9 mouse cellular contexts compared by ENCODE assay signal in the genomic region with DNA sequence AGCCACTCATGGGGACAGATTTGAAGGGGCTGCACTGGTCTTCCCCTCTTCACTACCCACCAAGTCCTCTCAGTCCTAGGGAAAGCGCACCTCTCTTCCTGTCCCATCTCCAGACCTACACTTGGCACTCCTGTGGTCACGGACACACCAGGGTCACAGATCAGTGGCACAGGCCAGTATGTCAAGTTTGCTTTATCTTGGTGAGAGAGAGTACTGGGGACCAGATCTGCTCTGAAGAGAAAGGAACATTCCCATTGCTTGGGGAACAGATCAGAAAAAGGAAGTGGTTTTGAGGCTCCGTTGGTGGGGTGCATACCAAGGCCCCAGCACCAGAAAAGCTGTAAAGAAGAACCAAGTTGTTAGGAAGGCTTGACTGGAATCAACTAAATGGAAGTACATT. TPM values are rescaled to one million over a fixed set of nuclear protein-coding genes. Genes with fewer than 3 reads are reported as not detected.
DNase-seq lines count a peak whose midpoint lies in the region; ATAC-seq and TF ChIP-seq lines count a peak whose summit lies in the region.
"Had no signal": no experiment of that assay in that cellular context is flagged by ENCODE, and none has a peak within 500 bp of the region (broad histone marks: within the 10 kb centered on the region; RNA-seq: fewer than 3 reads in every experiment).

No protein-coding gene starts in this region.

- peak; percentile 36 to 51 for DNase-seq in heart, adult 18-20 months
- DNase-seq in heart, postnatal 36 days = no peak
- DNase-seq in G1E (ENCODE audit: low spot score) (peak; percentile 36), MN1 (ENCODE audit: low spot score) (no peak)
- no peak for DNase-seq in adrenal gland, adult 2 months
- no peak for DNase-seq in frontal cortex, postnatal 14 days (ENCODE audit: low spot score in 2 of 2)

- H3K4me1 ChIP-seq in G1E (ENCODE audit: insufficient read depth, low read depth, low read length) = peaks cover 64% of the 10 kb centered on the region
- peaks cover 10% of the 10 kb centered on the region for H3K4me1 ChIP-seq in midbrain, embryonic 12.5 days

- no peak overlapping the region for H3K9ac ChIP-seq in midbrain, embryonic 12.5 days (replicated peaks)

- peak overlapping the region; percentile 99 for H3K4me2 ChIP-seq in midbrain, embryonic 12.5 days (replicated peaks)

- H3K9me3 ChIP-seq in G1E (replicated peaks) = no peaks in the 10 kb centered on the region
- H3K9me3 ChIP-seq in midbrain, embryonic 12.5 days = no peaks in the 10 kb centered on the region

- peak; percentile 15; the same call in 1 of the 2 replicates for ATAC-seq in G1E (ENCODE audit: extremely low read depth, insufficient number of reproducible peaks, low FRiP score, poor library complexity, severe bottlenecking)
- peak; percentile 57 to 69 for ATAC-seq in hematopoietic stem cell, adult 5-6 weeks (replicated peaks in 1 of 2; ENCODE audit: insufficient read depth in 1 of 2, low FRiP score in 2 of 2, low TSS enrichment in 1 of 2, low read depth in 1 of 2, poor library complexity in 2 of 2, severe bottlenecking in 2 of 2)
- ATAC-seq in midbrain, embryonic 12.5 days (ENCODE audit: low FRiP score, low read depth) = no peak; the same call in 1 of the 2 replicates

- intact Hi-C loops in heart, postnatal 36 days (cut with DNase I) = loop anchor here (5.0 kb wide), 1 partner anchor 127 kb away; a partner anchor contains a TSS

- H3K27ac ChIP-seq in midbrain, embryonic 12.5 days (replicated peaks) = no peak overlapping the region

- WGBS in midbrain, embryonic 12.5 days = 81% methylated on average over 3 of the region's 3 CpGs

- H3K27me3 ChIP-seq in G1E (ENCODE audit: insufficient read depth, low read length) = peaks cover 25% of the 10 kb centered on the region
- H3K27me3 ChIP-seq in midbrain, embryonic 12.5 days = peaks cover 28% of the 10 kb centered on the region

- TF ChIP-seq CTCF in G1E (IDR thresholded peaks at IDR 0.05; ENCODE audit: low read depth, low read length) = no peak

- H3K4me3 ChIP-seq in G1E (ENCODE audit: low read depth, low read length) = peak overlapping the region; percentile 85; the same call in 1 of the 2 replicates
- no peak overlapping the region; the same call in 1 of the 2 replicates for H3K4me3 ChIP-seq in midbrain, embryonic 12.5 days

- peaks cover 20% of the 10 kb centered on the region for H3K36me3 ChIP-seq in G1E (replicated peaks)
- no peaks in the 10 kb centered on the region for H3K36me3 ChIP-seq in midbrain, embryonic 12.5 days

RNA-seq across cellular contexts. Expression of a gene that starts 0.7 kb away (rescaled TPM):
- 10 to 100 TPM; 11.5 to 12.0 TPM for total RNA-seq in heart, adult 18-20 months (2021)
- 10 to 100 TPM; 10.6 to 11.7 TPM for total RNA-seq in heart, postnatal 36 days (2021)
- 33.6 and 36.2 TPM in 2 replicates for total RNA-seq in G1E (2014; fragmentation: Nextera tagmentation)
- total RNA-seq in G1E (2017) = 44.6 and 47.1 TPM in 2 replicates
- 20.8 and 23.0 TPM in 2 replicates for polyA plus RNA-seq in G1E (2012)
- 12.3 and 17.1 TPM in 2 replicates for total RNA-seq in hematopoietic stem cell, adult 5-6 weeks (2017)
- 10.0 and 10.9 TPM in 2 replicates for polyA plus RNA-seq in midbrain, embryonic 12.5 days (2016; fragmentation: Nextera tagmentation; extraction: Ambion mirVana)
- total RNA-seq in adrenal gland, adult 2 months (2021) = 10 to 100 TPM; 21.7 to 31.2 TPM
- 18.7 and 21.3 TPM in 2 replicates for polyA plus RNA-seq in adrenal gland, adult 2 months (2012; rRNA removed)

RNA-seq across cellular contexts. Expression of a gene that starts 40.0 kb away (rescaled TPM):
- 10 to 100 TPM; 25.5 to 33.5 TPM for total RNA-seq in heart, adult 18-20 months (2021)
- 10 to 100 TPM; 30.4 to 30.6 TPM for total RNA-seq in heart, postnatal 36 days (2021)
- total RNA-seq in G1E (2014; fragmentation: Nextera tagmentation) (33.7 and 47.1 TPM in 2 replicates), G1E (2017) (251 and 260 TPM in 2 replicates)
- 20.0 and 40.3 TPM in 2 replicates for polyA plus RNA-seq in G1E (2012)
- 28.9 and 59.0 TPM in 2 replicates for total RNA-seq in hematopoietic stem cell, adult 5-6 weeks (2017)
- polyA plus RNA-seq in midbrain, embryonic 12.5 days (2016; fragmentation: Nextera tagmentation; extraction: Ambion mirVana) = 112 and 114 TPM in 2 replicates
- 100 to 1,000 TPM; 380 to 402 TPM for total RNA-seq in adrenal gland, adult 2 months (2021)
- polyA plus RNA-seq in adrenal gland, adult 2 months (2012; rRNA removed) = 67.7 and 81.7 TPM in 2 replicates

RNA-seq across cellular contexts. Expression of a gene that starts 51.8 kb away (rescaled TPM):
- total RNA-seq in heart, adult 18-20 months (2021) = not detected
- total RNA-seq in heart, postnatal 36 days (2021) = not detected
- total RNA-seq in G1E (2014; fragmentation: Nextera tagmentation) (not detected in 2 replicates), G1E (2017) (0.17 TPM in 1 of 2 replicates, not detected in the other)
- polyA plus RNA-seq in G1E (2012) = not detected in 2 replicates
- not detected in 2 replicates for total RNA-seq in hematopoietic stem cell, adult 5-6 weeks (2017)
- polyA plus RNA-seq in midbrain, embryonic 12.5 days (2016; fragmentation: Nextera tagmentation; extraction: Ambion mirVana) = not detected in 2 replicates
- not detected for total RNA-seq in adrenal gland, adult 2 months (2021)
- not detected in 2 replicates for polyA plus RNA-seq in adrenal gland, adult 2 months (2012; rRNA removed)
- total RNA-seq: layer of hippocampus, adult 18-20 months had no signal

RNA-seq across cellular contexts. Expression of a gene that starts 52.6 kb away (rescaled TPM):
- total RNA-seq in heart, adult 18-20 months (2021) = 10 to 100 TPM; 90.5 to 94.6 TPM
- total RNA-seq in heart, postnatal 36 days (2021) = 10 to 100 TPM; 93.6 to 97.2 TPM
- total RNA-seq in G1E (2014; fragmentation: Nextera tagmentation) = 172 and 189 TPM in 2 replicates
- total RNA-seq in G1E (2017) = 423 and 464 TPM in 2 replicates
- polyA plus RNA-seq in G1E (2012) = 372 and 420 TPM in 2 replicates
- total RNA-seq in hematopoietic stem cell, adult 5-6 weeks (2017) = 310 and 472 TPM in 2 replicates
- 320 and 330 TPM in 2 replicates for polyA plus RNA-seq in midbrain, embryonic 12.5 days (2016; fragmentation: Nextera tagmentation; extraction: Ambion mirVana)
- total RNA-seq in adrenal gland, adult 2 months (2021) = 100 to 1,000 TPM; 234 to 244 TPM
- 52.6 and 73.7 TPM in 2 replicates for polyA plus RNA-seq in adrenal gland, adult 2 months (2012; rRNA removed)

Comparison
In these comparisons a context has a peak if more than half of its experiments do, and no peak if none do; other contexts are left out.
1. DNase-seq: peak in heart, adult 18-20 months (2 of 2) and G1E (single experiment); none in heart, postnatal 36 days (0 of 2), MN1 (single experiment), adrenal gland, adult 2 months (single experiment) and frontal cortex, postnatal 14 days (0 of 2).